Mouse (Mus musculus): ENCODE data around the gene Flvcr2.

Flvcr2 gene

DNA sequence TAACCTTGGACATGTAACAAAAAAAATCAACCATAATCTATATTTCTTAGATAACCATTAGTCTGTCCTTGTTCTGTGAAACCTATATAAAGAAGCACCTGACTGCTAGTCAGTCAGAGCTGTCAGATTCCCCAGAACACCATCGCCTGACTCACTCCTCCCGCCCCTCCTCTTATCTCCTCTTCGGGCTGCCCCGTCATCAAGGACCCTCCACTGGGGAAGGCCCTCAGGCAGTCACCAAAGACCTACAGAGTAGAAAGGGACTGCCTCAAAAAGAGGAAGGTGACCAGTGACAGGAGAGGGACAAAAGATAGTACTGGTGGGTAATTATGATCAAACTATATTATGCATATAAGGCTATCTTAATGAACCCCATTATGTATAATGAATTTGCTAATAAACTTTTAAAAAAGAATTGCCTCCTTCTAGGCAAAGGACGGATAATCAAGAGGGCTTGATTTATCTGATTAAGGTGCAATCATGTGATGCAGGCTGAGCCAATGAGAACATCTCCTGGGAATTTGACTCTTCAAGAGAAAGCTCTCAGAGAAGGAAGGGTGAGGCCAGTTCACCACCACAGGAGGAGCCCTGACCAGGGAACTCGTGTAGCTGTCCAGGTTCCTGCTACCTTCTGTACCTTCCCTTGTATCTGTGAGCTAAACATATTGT, 19.5 kb upstream of the Flvcr2 start:
- in situ Hi-C loops (cut with MboI; ENCODE audit: low pct_unique_long_range_greater_than_20kb in 1 of 2, low sequenced_read_pairs in 2 of 2, unreplicated experiment in 1 of 2), result loop anchor here in 1 of 2 experiments (25.0 kb wide), 1 partner anchor 360 kb away; the partner anchor contains the start of genes Ift43 and Tgfb3

DNA sequence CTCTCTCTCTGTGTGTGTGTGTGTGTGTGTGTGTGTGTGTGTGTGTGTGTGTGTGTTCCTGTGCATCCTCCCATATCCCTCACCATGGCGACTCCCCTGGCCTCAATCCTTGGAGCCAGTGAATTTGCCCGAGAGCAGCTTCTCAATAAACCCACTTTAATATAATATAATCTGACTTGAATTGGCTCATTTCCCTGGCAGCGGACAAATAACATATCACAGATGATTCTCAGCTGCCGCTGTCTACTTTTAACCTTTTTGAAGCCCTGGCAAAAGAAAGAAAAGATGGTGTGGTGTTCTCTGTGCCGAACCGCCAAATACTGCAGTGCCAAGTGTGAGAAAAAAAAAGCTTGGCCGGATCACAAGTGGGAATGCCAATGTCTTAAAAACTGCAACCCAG, 18.2 kb upstream of the Flvcr2 start:
- in situ Hi-C loops (cut with MboI; ENCODE audit: low pct_unique_long_range_greater_than_20kb in 1 of 2, low sequenced_read_pairs in 2 of 2, unreplicated experiment in 1 of 2), result loop anchor here in 1 of 2 experiments (25.0 kb wide), 1 partner anchor 359 kb away; the partner anchor contains the start of genes Ift43 and Tgfb3

DNA sequence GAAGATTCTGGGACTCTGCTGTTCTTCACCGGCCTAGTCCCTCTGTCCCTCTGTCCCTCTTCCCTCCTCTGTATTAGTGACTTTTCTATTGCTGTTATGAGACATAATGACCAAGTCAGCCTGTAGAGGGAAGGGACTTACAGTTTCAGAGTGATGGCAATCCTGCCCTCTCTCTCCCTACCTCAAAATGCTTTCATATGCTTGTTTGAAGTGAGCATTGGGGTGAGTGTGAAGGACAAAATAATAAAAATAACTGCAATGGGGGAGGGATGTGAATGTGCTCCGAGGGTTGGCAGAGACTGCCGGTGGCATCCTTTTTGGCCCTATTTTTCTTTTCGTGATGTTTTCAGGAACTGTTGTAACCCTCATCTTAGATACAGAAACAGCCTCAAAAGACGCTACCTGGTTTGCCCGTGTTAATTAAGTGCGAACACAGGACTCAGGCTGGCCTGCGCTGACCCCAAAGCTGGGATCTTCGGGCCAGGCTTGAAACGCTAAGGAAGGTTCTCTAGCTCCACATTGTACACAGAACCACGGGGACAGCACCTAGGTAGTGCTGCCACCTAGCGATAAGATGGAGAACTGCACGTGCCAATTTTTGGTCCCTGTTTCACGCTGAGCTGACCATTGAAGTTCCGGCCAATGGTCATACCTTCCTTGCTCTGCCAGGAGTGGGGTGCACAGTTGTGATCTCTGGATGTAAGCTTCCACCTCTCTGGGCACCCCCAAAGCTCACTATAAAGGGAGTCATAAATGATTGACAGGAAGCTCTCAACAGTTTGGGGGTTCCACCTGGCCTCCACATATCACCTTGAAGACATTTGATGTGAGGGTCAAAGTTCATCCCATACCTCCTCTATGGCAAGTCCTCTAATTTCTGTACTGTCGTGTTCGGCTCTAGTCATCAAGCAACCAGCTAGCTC, 17.1 kb upstream of the Flvcr2 start:
- in situ Hi-C loops (cut with MboI; ENCODE audit: low pct_unique_long_range_greater_than_20kb in 1 of 2, low sequenced_read_pairs in 2 of 2, unreplicated experiment in 1 of 2), result loop anchor here in 1 of 2 experiments (25.0 kb wide), 1 partner anchor 358 kb away; the partner anchor contains the start of genes Ift43 and Tgfb3

DNA sequence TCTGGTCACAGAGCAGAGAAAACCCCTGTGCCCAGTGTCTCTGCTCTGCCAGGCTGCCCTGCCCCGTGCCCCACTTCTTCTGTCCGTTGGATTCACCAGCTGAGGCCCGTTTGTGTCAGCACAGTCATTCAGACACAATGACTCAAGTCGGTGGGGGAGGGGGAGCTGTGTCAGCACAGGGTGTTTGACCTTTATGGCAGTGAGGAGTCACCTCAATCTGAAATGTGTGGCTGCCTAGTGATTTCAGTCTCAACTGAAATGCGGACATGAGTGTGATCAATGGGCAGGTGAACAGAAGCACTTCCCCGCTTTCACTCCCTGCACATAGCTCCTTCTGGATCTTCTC, 16.4 kb upstream of the Flvcr2 start:
- in situ Hi-C loops (cut with MboI; ENCODE audit: low pct_unique_long_range_greater_than_20kb in 1 of 2, low sequenced_read_pairs in 2 of 2, unreplicated experiment in 1 of 2), result loop anchor here in 1 of 2 experiments (25.0 kb wide), 1 partner anchor 357 kb away; the partner anchor contains the start of genes Ift43 and Tgfb3

DNA sequence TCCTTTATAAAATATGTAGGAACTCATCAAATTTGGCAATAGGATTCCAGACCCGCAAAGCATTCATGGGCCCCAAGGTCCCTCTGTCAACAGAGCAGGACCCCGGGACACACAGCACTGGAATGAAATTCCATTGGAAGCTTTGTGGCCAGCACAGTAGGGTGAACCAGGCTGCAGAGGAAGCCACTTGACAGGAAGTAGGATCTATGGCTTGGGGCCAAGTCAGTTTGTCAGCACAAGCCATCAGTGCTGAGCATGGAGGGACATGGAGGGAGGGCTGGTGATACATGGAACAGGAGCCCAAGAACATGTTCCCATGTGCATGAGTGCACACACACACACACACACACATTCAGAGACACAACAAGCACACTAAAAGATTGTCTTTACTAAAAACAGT, 10.1 kb upstream of the Flvcr2 start:
- in situ Hi-C loops (cut with MboI; ENCODE audit: low pct_unique_long_range_greater_than_20kb in 1 of 2, low sequenced_read_pairs in 2 of 2, unreplicated experiment in 1 of 2), result loop anchor here in 1 of 2 experiments (25.0 kb wide), 1 partner anchor 351 kb away; the partner anchor contains the start of genes Ift43 and Tgfb3

DNA sequence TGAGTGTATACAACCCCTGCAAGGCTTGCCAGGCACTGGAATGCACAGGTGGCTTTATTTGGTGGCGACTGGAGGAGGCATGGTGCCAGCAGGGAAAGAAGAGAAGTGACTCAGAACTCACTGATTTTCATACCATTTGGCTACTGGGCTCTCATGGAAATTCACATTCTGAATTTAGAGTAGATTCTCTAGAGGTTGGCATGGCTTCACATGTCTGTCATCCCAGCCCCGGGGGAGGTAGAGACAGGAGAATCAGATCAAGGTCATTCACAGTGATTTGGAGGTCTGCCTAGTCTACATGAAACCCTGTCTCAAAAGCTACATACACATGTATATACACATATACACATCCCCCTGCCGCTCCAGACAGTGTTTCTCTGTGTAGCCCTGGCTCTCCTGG, 9.4 kb upstream of the Flvcr2 start:
- in situ Hi-C loops (cut with MboI; ENCODE audit: low pct_unique_long_range_greater_than_20kb in 1 of 2, low sequenced_read_pairs in 2 of 2, unreplicated experiment in 1 of 2), result loop anchor here in 1 of 2 experiments (25.0 kb wide), 1 partner anchor 350 kb away; the partner anchor contains the start of genes Ift43 and Tgfb3

DNA sequence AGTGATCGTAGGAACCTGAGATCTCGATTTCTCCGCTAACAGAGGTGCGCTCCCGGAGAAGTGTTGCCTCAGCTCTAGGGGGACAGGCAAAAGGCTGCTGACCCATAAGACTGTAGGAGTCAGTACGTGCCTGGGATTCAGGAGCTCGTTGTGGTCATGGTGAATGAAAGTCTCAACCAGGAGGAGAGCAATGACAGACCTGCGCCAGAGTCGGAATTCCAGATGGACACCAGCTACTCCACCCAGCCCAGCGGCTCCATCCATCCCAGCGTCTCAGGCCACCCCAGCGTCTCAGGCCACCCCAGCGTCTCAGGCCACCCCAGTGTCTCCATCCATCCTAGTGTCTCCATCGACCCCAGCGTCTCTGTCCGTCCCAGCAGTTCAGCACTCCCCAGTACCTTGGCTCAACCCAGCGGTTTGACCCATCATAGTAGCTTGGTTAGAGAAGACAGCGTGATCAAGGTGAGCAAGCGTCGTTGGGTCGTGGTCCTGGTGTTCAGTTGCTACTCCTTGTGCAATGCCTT, 419 bp downstream of the Flvcr2 start:
- in situ Hi-C loops (cut with MboI; ENCODE audit: low pct_unique_long_range_greater_than_20kb in 1 of 2, low sequenced_read_pairs in 2 of 2, unreplicated experiment in 1 of 2), result loop anchor here (10.0 to 25.0 kb wide), 2 partner anchors 68 to 341 kb away; partner anchors contain the start of genes Ift43 (in 1 of the 2) and Tgfb3 (in 1 of the 2)

DNA sequence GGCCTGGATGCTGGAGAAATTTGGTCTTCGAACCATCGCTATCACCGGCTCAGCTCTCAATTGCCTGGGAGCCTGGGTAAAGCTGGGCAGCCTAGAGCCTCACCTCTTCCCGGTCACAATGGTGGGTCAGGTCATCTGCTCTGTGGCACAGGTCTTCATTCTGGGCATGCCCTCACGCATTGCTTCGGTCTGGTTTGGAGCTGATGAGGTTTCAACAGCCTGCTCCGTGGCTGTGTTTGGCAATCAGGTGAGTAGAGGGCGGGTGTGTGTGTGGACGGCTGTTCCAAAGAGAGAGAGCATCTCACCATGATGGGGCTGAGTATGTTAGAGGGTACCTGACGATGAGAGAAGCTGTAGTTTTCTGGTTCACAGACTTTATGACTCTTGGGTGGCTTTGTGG, 1.0 kb downstream of the Flvcr2 start:
- in situ Hi-C loops (cut with MboI; ENCODE audit: low pct_unique_long_range_greater_than_20kb in 1 of 2, low sequenced_read_pairs in 2 of 2, unreplicated experiment in 1 of 2), result loop anchor here (10.0 to 25.0 kb wide), 2 partner anchors 67 to 340 kb away; partner anchors contain the start of genes Ift43 (in 1 of the 2) and Tgfb3 (in 1 of the 2)

DNA sequence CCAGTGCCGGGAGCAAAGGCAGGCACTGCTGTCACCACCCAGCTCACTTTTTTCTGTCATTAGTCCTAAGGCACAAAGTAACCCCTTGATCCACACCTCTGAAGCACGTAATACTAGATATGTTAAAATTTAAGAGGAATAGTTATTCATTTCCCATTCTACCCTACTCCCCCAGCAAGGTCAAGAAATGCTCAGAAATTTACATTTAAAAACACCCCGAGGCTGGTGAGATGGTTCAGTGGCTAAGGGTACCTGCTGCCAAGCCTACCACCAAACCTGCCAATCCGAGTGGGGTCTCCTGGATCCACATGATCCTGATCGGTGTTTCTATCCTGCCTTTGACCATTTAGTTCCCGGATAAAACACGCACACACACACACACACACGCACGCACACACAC, 3.5 kb downstream of the Flvcr2 start:
- in situ Hi-C loops (cut with MboI; ENCODE audit: low pct_unique_long_range_greater_than_20kb in 1 of 2, low sequenced_read_pairs in 2 of 2, unreplicated experiment in 1 of 2), result loop anchor here (10.0 to 25.0 kb wide), 2 partner anchors 65 to 337 kb away; partner anchors contain the start of genes Ift43 (in 1 of the 2) and Tgfb3 (in 1 of the 2)

DNA sequence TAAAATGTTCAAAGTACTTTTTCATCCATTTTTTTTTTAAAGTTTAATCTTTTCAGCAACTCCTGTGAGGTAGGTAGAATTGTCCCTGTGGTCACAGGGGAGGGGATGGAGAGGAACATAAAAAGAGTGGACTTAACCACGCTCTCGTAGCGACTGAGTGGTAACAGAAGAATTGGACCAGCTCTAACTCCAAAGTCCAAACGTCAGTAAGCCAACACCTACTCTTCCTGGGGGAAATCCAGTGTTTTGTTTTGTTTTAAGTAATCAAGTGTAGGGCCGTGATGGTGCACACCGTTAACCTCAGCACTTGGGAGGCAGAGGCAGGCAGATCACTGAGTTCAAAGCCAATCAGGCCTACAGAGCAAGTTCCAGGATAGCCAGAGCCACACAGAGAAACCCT, 5.8 kb downstream of the Flvcr2 start:
- in situ Hi-C loops (cut with MboI; ENCODE audit: low pct_unique_long_range_greater_than_20kb in 1 of 2, low sequenced_read_pairs in 2 of 2, unreplicated experiment in 1 of 2), result no loop called here

DNA sequence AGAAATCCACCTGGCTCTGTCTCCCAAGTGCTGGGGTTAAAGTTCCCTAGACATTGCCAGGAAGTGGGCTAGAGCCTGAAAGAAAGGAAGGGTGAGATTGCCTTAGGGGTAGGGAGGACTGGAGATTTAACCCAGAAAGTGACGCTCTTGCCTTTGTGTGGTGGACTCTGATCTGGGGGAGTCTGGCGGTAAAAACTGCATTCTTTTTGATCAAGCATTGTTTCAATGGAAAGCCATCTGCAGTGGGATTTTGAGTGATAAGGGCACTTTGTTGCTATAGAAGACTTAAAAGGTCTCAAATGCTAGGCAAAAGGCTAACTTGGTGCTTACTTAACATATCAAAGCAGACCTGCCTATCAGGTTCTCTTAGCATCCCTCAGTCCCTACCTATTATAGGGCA, 6.9 kb downstream of the Flvcr2 start:
- in situ Hi-C loops (cut with MboI; ENCODE audit: low pct_unique_long_range_greater_than_20kb in 1 of 2, low sequenced_read_pairs in 2 of 2, unreplicated experiment in 1 of 2), result no loop called here

DNA sequence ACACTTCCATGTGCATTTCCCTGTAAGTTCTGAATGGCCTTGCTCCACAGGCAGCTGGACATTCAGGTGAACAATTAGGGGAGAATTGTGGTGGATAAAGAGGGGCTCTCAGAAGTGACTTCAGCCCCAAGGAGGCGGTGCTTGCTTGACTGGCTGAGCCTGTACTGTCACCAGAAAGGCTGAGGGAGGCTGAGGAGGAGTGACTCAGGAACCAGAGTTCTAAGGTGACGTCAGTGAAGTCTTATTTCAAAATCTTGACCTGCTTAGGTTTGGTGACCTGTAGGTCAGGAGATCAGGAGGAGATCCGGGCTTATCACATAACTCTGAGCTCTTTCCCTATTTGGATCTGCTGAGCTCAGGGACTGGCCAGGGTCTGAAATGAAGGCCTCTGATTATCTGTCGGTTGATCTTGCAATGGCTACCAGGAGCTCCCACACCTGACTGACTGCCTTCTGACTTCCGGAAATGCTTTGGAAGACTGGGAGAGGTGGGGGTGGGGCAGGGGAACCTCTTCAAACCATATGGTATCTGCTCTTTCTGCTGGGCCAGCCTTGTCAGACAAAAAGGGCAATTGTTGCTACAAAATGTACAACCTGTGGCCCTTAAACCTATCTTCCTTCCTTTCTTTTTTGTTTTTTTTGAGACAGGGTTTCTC, 8.4 kb downstream of the Flvcr2 start:
- in situ Hi-C loops (cut with MboI; ENCODE audit: low pct_unique_long_range_greater_than_20kb in 1 of 2, low sequenced_read_pairs in 2 of 2, unreplicated experiment in 1 of 2), result no loop called here

DNA sequence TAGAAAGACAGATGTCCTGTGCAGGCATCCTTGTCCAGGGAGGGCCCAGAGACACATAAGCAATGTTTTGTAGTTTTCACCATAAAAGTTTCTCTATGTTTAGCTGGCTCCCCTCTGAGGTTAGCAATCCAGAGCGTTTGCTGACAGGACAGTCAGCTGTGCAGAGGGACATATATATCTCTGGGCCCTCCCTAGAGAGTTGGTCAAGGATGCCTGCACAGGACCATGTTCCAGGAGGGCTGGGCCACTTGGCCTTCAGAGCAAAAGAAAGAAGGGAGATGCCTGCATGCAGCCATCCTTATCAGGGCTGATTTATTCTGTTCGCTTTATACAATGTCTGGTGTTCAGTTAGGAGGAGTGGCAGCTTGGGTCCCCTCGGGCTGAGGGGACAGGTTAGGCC, 10.1 kb downstream of the Flvcr2 start:
- in situ Hi-C loops (cut with MboI; ENCODE audit: low pct_unique_long_range_greater_than_20kb in 1 of 2, low sequenced_read_pairs in 2 of 2, unreplicated experiment in 1 of 2), result no loop called here

DNA sequence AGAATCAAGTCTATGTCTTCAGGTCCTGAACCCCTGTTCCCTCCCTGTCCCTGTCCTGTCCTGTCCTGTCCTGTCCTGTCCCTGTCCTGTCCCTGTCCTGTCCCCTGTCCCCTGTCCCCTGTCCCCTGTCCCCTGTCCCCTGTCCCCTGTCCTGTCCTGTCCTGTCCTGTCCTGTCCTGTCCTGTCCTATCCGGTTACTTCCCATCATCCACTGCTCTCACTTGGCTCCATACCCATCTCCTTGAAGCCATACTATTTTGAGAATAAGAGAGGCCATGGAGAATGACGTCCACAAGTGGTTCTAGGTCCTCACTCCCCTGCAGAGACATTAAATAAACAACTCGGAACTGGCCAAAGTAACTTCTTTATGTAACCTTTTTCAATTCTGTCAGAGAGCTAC, 10.7 kb downstream of the Flvcr2 start:
- in situ Hi-C loops (cut with MboI; ENCODE audit: low pct_unique_long_range_greater_than_20kb in 1 of 2, low sequenced_read_pairs in 2 of 2, unreplicated experiment in 1 of 2), result no loop called here

DNA sequence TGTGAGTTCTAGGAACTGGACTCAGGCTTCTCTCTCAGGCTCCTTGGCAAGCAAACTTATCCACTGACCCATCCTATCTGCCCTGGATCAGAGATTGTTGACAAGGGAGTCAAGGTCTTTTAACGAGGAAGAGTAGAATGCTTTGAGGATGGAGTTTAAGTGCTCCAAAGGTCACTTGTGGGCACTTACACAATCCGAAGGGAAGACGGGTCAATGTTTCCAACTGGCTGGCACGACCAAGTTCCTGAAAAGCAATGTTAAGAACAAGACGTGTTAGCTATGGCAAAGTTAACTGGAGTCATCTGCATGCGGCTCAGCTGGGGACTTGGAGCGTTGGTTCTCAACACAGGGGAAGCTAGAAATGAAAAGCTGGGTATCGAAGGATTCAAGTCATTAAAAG, 12.4 kb downstream of the Flvcr2 start:
- in situ Hi-C loops (cut with MboI; ENCODE audit: low pct_unique_long_range_greater_than_20kb in 1 of 2, low sequenced_read_pairs in 2 of 2, unreplicated experiment in 1 of 2), result no loop called here

DNA sequence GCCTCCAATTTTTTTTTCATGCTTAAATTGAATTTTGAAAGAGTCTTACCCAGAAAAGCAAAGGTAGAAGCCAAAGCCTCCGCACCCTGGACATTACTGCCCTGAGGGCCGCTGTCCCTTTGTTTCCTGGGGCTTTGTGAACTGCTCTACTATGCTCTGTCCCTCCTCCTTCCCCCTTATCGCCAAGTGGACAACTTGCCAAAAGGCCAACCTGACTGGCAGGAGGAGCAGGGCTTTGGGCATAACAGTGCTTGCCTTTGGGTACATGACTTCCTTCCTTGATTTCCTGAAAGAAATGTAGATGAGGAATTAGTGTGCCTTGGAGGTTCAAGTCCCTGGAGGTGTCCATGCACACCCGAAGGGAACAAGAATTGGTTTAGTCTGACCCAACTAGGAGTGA, 15.1 kb downstream of the Flvcr2 start:
- in situ Hi-C loops (cut with MboI; ENCODE audit: low pct_unique_long_range_greater_than_20kb in 1 of 2, low sequenced_read_pairs in 2 of 2, unreplicated experiment in 1 of 2), result no loop called here

DNA sequence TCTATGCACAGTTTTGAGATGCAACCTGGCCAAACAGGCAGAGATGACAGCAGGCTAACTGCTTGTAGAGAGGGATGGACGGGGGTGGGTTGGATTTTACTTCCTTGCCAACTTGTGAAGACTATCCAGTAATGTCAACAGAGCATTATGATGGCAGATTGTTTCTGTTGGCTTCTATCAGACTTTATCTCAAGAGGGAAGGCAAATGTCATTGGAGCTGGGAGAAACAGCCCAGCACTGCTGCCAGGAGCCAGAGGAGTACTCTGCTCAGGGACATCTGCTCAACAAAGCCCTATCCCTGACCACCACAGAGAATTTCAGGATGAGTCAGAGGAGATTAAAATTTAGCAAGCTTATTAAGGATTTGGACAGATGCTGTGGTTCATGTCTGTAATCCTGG, 18.3 kb downstream of the Flvcr2 start:
- in situ Hi-C loops (cut with MboI; ENCODE audit: low pct_unique_long_range_greater_than_20kb in 1 of 2, low sequenced_read_pairs in 2 of 2, unreplicated experiment in 1 of 2), result no loop called here

DNA sequence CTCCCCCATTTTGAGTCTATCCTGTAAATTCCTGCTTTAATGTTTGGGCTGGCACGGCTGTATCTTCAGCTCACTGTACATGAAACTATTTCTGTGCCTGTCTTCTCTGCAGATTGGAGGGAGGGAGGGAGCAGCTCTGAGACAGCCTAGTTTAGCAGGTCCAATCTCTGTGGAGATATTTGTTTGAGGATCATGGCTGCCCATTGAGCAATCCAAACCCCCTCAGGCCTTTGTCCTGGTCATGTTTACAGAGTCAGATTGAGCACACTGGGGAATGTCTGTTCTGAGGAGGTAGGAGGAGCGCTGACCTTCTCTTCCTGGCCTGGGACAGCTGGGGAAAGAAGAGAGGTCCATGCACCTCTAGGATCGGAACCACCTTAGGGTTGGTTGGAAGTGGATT, 19.9 kb downstream of the Flvcr2 start:
- in situ Hi-C loops (cut with MboI; ENCODE audit: low pct_unique_long_range_greater_than_20kb in 1 of 2, low sequenced_read_pairs in 2 of 2, unreplicated experiment in 1 of 2), result no loop called here
